Mouse (Mus musculus) C2C12 (cell line): ENCODE data around the gene Ppm1h.

ENCODE experiments used
- CTCF ChIP-seq: IDR thresholded peaks from one replicate; pipeline ENCODE4 v1.5.1; 2011; ENCODE audit not compliant: control insufficient read depth, insufficient read depth, insufficient read length
- MAX ChIP-seq: IDR thresholded peaks from one replicate; pipeline ENCODE4 v1.6.1; 2011; ENCODE audit warnings: mild to moderate bottlenecking, control low read depth
- USF1 ChIP-seq: IDR thresholded peaks from one replicate; pipeline ENCODE4 v1.6.1; 2011; ENCODE audit warnings: low read depth, mild to moderate bottlenecking, control low read depth, moderate library complexity

DNA sequence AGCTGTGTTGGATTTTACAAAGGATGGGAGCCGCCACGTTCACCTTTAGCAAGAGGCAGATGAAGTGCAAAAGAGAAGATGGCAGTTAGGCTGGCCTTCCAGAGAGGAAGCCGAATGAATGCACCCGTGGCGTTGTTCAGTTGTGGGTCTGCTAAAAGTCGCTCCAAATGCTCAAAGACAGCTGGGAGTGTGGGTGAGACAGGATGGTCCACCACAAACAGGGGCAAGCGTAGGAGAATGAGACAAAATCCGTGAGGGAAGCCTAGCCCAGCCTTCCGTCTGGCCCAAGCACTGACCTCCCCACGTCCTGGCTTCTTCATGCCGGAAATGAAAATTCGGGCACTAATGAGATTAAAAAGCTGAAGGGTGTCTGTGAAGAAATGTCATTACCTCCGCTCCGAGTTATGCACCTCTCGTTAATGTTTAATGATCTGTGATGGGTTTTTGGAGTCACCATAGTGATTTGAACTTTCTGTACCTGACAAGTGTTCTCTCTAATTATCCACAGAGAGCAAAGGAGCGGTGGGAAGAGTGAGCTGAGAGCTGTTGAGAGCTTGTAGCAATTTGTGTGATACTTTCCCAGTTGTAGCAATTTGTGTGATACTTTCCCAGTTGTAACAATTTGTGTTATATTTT lies 148.3 kb downstream of the Ppm1h start:
- TF ChIP-seq MAX (no peak), CTCF (no peak), USF1 (no peak)
